Mouse (Mus musculus) gastrocnemius, postnatal 10 days (tissue): ENCODE data around the gene Pgap3. TPM values are rescaled to one million over a fixed set of nuclear protein-coding genes. Genes with fewer than 3 reads are reported as not detected.

Source experiments
- DNase-seq: peaks from one replicate; pipeline ENCODE4 v3.0.0; 2021; ENCODE audit warnings: mixed read lengths
- total RNA-seq, 2 experiments: library from RNA; stranded (reverse); gene quantifications; 2 replicates each; pipeline ENCODE4 v1.2.3; 2021

Pgap3 gene
- total RNA-seq, 2 experiments from 2014 or later, result 3.2 to 3.5 TPM

DNA sequence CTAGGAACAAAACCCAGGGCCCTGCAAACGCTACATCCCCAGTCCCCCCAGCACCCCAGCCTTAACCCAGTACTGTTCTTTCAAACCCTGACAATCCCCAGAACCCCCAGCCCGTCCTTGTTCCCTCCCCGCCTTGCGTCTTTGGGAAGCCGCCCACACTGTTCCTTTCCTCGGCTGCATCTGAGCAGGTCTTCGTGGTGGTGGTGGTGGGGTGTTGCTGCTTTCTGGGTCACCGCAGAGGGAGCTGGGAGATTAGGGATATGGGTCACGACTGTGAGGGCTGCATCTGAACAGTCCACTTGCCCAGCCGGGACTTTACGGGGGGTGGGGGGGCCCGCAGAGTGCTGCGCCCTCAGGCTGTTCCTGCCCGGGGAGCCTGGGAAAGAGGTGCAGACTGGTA is 45.8 kb downstream of the Pgap3 start:
- DNase-seq, result no peak

- DNase-seq, result no peak
These were observed 46.6 kb downstream of the Pgap3 start for GRCm38 (mm10) chr11:98353651-98354211.

DNA sequence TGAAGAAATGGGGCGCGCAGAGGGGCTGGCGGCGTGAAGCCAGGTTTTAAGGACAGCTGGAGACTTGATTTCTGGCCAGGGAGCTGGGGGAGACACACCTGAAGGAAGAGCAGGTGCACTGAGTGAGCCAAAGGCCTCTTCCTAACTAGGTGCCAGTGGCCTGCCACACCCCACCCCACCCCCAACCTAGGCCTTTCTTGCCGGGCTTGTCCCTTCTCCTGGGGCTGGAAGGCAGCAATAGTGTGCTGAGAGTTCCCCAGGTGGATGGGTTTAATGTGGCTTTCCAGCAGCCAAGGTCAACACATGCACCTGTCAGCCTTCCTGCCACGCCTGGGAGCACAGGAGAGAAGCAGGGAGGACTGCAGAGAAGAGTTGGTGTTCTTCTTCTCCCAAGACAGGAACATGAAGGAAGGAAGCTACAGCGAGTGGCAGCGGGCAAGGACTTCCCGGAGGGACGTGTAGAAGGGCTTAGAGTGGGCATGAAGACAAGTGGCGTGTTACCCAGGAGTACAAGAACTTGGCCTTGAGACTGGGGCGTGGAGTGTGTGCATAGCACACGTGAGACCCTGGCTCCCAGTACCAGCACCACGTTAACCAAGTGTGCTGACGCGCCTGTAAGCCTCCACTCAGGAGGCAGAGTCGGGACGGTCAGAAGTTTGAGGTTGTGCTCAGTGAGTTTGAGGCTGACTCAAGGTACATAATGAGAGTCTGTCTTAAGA is 47.9 kb downstream of the Pgap3 start:
- DNase-seq, result no peak

DNA sequence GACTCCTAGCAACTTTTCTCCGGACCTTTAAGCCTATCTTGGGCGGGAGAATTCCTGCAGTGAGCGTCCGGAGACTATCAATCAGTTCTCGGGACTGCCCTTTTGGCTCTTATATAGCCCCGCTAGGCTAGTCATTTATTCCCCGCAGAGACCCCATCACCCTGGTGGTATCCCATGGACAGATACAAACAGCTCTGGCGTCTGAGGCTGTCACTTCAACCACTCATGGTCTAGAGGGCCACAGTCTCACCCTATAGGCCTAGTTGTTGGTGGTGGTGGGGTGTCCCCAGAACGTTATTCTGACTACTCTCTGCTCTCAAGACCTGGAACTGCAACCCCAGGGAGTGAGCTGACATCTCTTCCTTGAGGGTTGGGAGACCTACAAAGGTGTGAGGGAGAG is 51.0 kb downstream of the Pgap3 start:
- DNase-seq, result no peak

GRCm38 (mm10) chr11:98348083-98348961 is 52.0 kb downstream of the Pgap3 start, which contains the start of gene Ppp1r1b:
TSS of gene Ppp1r1b (plus strand) at chr11:98348404.
- no peak for DNase-seq

DNA sequence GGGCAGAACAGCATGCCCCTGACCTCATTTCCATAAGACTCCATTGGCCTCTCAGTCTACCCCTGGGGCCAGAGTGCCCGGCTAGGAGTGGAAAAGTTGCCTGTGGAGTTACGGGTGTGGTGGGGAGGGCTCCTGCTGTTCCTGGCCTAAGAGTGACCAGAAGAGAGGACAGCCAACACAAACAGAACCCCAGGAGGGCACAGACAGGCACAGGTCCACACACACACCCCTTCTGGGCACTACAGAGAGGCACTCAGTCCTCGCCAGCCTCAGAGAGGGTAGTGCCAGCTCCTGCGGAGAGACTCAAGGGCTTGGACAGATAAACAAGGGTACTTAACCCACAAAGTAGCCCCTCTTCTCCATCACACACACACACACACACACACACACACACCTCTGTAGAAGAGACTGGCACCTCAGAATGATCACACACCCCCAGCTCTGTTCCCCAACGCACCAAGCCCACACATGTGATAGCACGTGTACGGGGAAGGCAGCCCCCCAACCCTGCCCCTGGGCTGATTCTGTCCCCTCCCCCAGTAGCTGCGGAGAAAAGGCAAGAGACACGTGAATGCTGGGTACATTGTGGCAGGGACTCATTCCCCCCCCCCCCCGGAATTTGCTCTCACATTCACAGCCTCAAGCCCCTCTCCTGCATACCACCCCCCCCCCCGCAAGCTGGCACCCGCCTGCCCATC is 52.8 kb downstream of the Pgap3 start:
- no peak for DNase-seq

DNA sequence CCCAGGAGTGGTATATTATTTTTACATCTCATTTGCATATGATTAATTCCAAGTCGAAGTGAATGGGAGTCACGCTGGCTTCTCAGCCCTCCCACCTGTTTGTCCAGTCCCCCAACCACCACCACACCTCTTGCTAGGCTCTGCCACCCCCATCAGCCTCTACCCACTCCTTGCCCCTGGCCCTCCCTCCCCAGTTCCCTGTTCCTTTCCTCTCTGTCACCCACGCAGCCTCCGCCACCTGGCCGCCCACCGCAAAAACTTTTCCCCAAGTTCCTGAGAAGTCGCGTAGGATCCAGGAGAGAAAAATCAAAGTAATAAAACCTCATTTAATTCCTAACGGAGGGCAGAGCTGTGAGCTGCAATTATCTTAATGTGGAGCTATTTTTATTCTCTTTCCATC is 54.1 kb downstream of the Pgap3 start:
- DNase-seq, result no peak

DNA sequence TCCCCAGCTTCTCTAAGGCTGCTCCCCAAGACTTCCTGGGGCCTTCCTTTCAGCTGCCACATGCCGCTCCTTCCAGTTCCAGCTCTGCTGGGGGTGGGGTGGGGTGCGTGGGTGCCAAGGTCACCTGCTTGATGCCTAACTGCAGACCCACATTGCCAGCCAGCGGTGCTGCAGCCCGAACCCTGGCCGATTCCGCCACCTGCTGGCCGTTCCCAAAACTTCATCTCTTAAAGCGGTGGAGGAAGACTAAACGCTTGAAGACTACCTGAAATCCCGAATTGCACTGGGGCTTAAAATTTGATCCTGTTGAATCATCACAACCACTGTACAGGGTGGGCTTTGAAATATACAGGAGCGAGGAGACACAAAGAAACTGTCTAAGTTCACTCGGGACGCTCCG is 55.0 kb downstream of the Pgap3 start:
- peak; percentile 78 for DNase-seq

DNA sequence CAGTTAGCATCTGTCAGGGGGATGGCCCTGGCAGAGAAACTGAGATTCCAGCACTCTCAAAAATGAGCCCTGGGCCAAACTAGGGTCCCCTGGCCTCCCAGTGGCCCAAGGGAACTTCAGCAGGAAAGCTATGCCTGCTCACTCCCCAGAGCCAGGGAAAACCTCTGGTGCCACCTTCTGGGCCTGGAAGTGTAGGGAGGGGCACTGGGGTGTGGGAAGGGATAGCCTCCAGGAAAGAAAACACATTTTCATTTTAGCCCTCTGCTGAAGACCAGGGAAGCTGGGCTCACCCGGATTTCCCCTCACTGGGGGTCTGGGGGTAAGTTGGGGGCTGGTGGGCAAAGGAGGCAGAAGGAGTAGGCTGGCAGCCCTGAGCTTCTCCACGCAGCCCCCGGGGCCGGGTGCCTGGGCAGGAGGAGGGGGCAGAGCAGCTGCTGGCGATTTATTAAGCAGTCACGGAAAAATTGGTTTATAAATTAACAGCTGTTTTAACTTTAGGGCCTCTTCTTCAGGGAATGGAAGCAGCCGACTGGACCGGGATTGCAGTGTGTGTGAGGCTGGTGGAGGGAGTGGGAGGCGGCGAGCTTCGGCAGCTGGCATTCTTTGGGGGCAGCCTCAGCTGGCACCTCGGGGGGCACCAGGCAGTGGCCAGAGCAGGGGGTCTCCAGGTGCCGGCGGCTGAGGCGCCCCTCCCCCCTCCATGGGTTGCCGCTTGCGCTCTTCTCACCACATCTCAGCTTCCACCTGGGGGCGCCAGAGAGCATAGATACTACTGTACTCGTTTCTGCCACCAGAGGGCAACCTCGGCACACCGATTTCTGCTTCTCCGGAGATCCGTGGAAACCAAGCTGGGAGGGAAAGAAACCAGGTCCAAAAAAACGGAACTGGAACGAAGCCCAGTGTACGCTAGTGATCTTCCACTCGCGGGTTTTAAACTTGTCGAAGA is 58.0 kb downstream of the Pgap3 start:
- peak; percentile 96 for DNase-seq

GRCm38 (mm10) chr11:98341174-98341573 is 59.1 kb downstream of the Pgap3 start:
- DNase-seq, result no peak

DNA sequence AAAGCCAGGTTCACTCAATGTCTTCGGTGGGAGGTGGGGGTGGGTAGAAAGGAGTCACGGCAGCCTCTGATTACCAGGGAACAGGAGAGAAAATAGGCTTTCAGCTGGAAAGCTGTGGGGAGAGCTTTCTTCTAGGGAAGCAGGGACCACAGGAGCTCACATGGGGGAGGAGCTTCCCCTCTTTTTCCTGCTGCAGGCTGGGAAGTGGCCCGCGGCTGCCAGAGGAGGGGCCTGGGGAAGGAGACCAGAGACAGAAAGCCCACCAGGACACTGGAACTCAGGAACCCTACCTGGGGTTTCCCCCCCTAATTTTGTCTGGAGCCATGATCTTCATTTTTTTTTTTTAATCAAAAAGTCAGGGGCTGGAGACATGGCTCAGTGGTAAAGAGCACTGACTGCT is 59.7 kb downstream of the Pgap3 start:
- DNase-seq, result no peak

DNA sequence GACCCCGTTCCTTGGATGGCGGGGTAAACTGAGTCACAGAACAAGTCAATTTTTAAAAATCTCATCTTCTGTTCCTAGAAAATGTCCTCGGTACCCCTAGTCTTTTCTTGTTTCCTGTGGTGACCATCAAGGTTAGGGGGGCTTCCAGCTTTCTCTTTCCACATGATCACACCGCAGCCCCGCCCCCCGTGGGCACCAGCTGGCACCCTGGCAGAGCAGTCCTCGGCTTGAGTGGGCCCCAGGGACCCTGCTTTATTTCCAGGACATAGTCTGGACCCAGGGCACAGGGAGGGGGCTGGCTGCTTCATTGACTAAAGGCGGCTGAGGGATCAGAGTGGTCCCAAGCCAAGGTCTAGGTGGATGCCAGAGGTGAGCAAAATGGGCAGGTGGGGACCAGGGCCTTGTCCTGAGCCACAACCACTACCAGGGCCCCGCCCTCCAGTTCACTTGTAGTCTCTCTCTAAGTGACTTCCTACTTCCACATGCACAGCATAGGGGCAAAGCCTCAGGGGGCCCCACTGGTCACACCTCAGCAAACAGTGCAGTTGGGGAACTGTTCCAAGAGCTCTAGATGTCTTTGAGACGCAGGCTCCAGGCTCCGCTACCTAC is 60.5 kb downstream of the Pgap3 start:
- no peak for DNase-seq

DNA sequence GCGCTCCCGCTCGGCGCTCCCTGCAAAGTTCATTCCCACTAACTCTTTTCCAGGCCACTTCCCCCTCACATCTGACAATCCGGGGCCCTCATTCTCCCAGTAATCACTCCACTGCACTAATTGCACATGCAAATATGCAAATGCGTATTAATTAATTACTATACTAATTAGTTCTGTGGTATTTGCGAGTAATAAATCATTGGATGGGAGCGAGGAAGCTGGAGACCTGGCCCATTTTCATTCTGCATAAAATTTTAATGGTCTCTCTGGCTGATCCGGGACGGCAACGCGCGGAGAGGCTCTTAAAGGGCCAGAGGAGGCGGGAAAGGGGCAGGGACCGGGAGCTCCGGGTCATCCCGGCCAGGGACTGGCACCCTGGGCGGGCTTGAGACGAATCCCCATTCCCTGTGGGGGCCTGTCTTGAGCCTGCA is 61.2 kb downstream of the Pgap3 start:
- no peak for DNase-seq

Other genes with a start within 250 kb of the Pgap3 start
- gene Med1, start 207.2 kb downstream of the Pgap3 start, total RNA-seq, result 10 to 100 TPM; 23.7 to 26.2 TPM
- 10 to 100 TPM; 16.6 to 25.1 TPM for gene Cdk12, start 197.4 kb downstream of the Pgap3 start, total RNA-seq
- not detected for gene Neurod2, start 70.8 kb downstream of the Pgap3 start, total RNA-seq
- under 1 TPM; 0.35 to 0.70 TPM for gene Ppp1r1b, start 52.1 kb downstream of the Pgap3 start, total RNA-seq
- gene Stard3, start 42.1 kb downstream of the Pgap3 start, total RNA-seq, result 10 to 100 TPM; 11.4 to 12.1 TPM
- gene Tcap, start 16.7 kb downstream of the Pgap3 start, total RNA-seq, result 100 to 1,000 TPM; 585 to 712 TPM
- gene Pnmt, start 14.0 kb downstream of the Pgap3 start, total RNA-seq, result under 1 TPM; 0.28 to 0.77 TPM
- 1 to 10 TPM; 7.2 to 8.7 TPM for gene Erbb2, start 12.0 kb upstream of the Pgap3 start, total RNA-seq
- 10 to 100 TPM; 28.0 to 31.6 TPM for gene Mien1, start 38.5 kb upstream of the Pgap3 start, total RNA-seq
- gene Grb7, start 45.9 kb upstream of the Pgap3 start, total RNA-seq, result under 1 TPM; 0.09 to 0.18 TPM
- under 1 TPM; 0.09 to 0.93 TPM for gene Ikzf3, start 145.5 kb upstream of the Pgap3 start, total RNA-seq
- gene Zpbp2, start 150.6 kb upstream of the Pgap3 start, total RNA-seq, result not detected
- gene Ormdl3, start 186.9 kb upstream of the Pgap3 start, total RNA-seq, result 10 to 100 TPM; 20.4 to 23.1 TPM
- not detected for gene Lrrc3c, start 197.8 kb upstream of the Pgap3 start, total RNA-seq
- 10 to 100 TPM in 1 of 2 experiments, 1 to 10 TPM in 1; 8.2 to 10.3 TPM for gene Gm12355, start 225.2 kb upstream of the Pgap3 start, total RNA-seq
- under 1 TPM; 0.45 to 0.47 TPM for gene Gsdma3, start 225.9 kb upstream of the Pgap3 start, total RNA-seq
- not detected for gene Gsdma2, start 246.3 kb upstream of the Pgap3 start, total RNA-seq